15 mouse cellular contexts compared by ENCODE assay signal in genomic region chr2:171253194-171253593, GRCm38 (mm10).
DNase-seq lines count a peak whose midpoint lies in the region; ATAC-seq lines count a peak whose summit lies in the region.
"Had no signal": no experiment of that assay in that cellular context is flagged by ENCODE, and none has a peak within 500 bp of the region (broad histone marks: within the 10 kb centered on the region; RNA-seq: fewer than 3 reads in every experiment).

No protein-coding gene starts in this region.

- H3K9ac ChIP-seq in midbrain, embryonic 11.5 days (ENCODE audit: low read length), result no peak overlapping the region
- H3K9ac ChIP-seq in embryonic facial prominence, embryonic 12.5 days, result no peak overlapping the region
- H3K9ac ChIP-seq in midbrain, embryonic 16.5 days (ENCODE audit: low read depth, low read length), result no peak overlapping the region
- H3K9ac ChIP-seq: intestine, embryonic 15.5 days; kidney, embryonic 15.5 days; limb, embryonic 15.5 days had no signal

- H3K27me3 ChIP-seq in heart, embryonic 10.5 days (ENCODE audit: insufficient read depth, poor library complexity, severe bottlenecking), result no peaks in the 10 kb centered on the region
- H3K27me3 ChIP-seq in midbrain, embryonic 10.5 days (ENCODE audit: low read depth, poor library complexity, severe bottlenecking), result no peaks in the 10 kb centered on the region
- no peaks in the 10 kb centered on the region for H3K27me3 ChIP-seq in midbrain, embryonic 11.5 days (ENCODE audit: control insufficient read depth, insufficient read depth, low read length)
- no peaks in the 10 kb centered on the region for H3K27me3 ChIP-seq in embryonic facial prominence, embryonic 12.5 days
- no peaks in the 10 kb centered on the region for H3K27me3 ChIP-seq in midbrain, embryonic 16.5 days (ENCODE audit: control insufficient read depth, insufficient read depth, low read depth, low read length)
- H3K27me3 ChIP-seq: intestine, embryonic 15.5 days; kidney, embryonic 15.5 days; limb, embryonic 15.5 days had no signal

- no peaks in the 10 kb centered on the region for H3K9me3 ChIP-seq in heart, embryonic 10.5 days
- H3K9me3 ChIP-seq in midbrain, embryonic 10.5 days (replicated peaks), result no peaks in the 10 kb centered on the region
- H3K9me3 ChIP-seq in midbrain, embryonic 11.5 days (ENCODE audit: control insufficient read depth, low read length), result no peaks in the 10 kb centered on the region
- no peaks in the 10 kb centered on the region for H3K9me3 ChIP-seq in embryonic facial prominence, embryonic 12.5 days
- no peaks in the 10 kb centered on the region for H3K9me3 ChIP-seq in midbrain, embryonic 16.5 days (replicated peaks; ENCODE audit: control insufficient read depth, low read length, poor library complexity, severe bottlenecking)
- H3K9me3 ChIP-seq: intestine, embryonic 15.5 days; kidney, embryonic 15.5 days; limb, embryonic 15.5 days had no signal

- no peak for ATAC-seq in midbrain, embryonic 11.5 days (ENCODE audit: low FRiP score)
- no peak for ATAC-seq in embryonic facial prominence, embryonic 12.5 days (ENCODE audit: insufficient number of reproducible peaks, insufficient read depth, low FRiP score, low TSS enrichment)
- ATAC-seq in midbrain, embryonic 16.5 days, result no peak
- no peak for ATAC-seq in granulocyte monocyte progenitor cell, adult 5-6 weeks (replicated peaks; ENCODE audit: poor library complexity, severe bottlenecking)
- ATAC-seq: intestine, embryonic 15.5 days had no signal

- peak; percentile 52 for DNase-seq in heart, adult 11 months
- no peak for DNase-seq in heart, embryonic 10.5 days (ENCODE audit: low spot score)
- peak; percentile 19 for DNase-seq in midbrain, embryonic 10.5 days (ENCODE audit: low spot score)
- no peak for DNase-seq in midbrain, embryonic 11.5 days (ENCODE audit: low spot score, missing footprints)
- DNase-seq: adrenal gland, postnatal 36 days; B cell, adult 2 months; cerebellum, adult 9-11 months; heart, postnatal 14 days; lung, postnatal 10 days had no signal

- WGBS in heart, embryonic 10.5 days, result 41% methylated on average over 10 of the region's 10 CpGs
- WGBS in midbrain, embryonic 10.5 days, result 58% methylated on average over 10 of the region's 10 CpGs
- WGBS in midbrain, embryonic 11.5 days, result 64% methylated on average over 10 of the region's 10 CpGs
- WGBS in embryonic facial prominence, embryonic 12.5 days, result 54% methylated on average over 10 of the region's 10 CpGs
- 57% methylated on average over 10 of the region's 10 CpGs for WGBS in midbrain, embryonic 16.5 days

- H3K4me2 ChIP-seq in midbrain, embryonic 11.5 days, result no peak overlapping the region
- H3K4me2 ChIP-seq in embryonic facial prominence, embryonic 12.5 days (replicated peaks), result peak overlapping the region; percentile 24; the same call in 1 of the 2 replicates
- H3K4me2 ChIP-seq in midbrain, embryonic 16.5 days (ENCODE audit: low read length), result peak overlapping the region; percentile 19; the same call in 1 of the 2 replicates
- H3K4me2 ChIP-seq: intestine, embryonic 15.5 days; kidney, embryonic 15.5 days; limb, embryonic 15.5 days had no signal

- no peak overlapping the region for H3K4me3 ChIP-seq in heart, embryonic 10.5 days
- H3K4me3 ChIP-seq in midbrain, embryonic 10.5 days, result 0 out of 2 replicates have a peak overlapping the region, but pooled peaks have one; percentile 7
- H3K4me3 ChIP-seq in midbrain, embryonic 11.5 days (ENCODE audit: low read depth, low read length), result no peak overlapping the region
- no peak overlapping the region for H3K4me3 ChIP-seq in embryonic facial prominence, embryonic 12.5 days
- no peak overlapping the region for H3K4me3 ChIP-seq in midbrain, embryonic 16.5 days (ENCODE audit: low read depth, low read length)
- H3K4me3 ChIP-seq: intestine, embryonic 15.5 days; kidney, embryonic 15.5 days; limb, embryonic 15.5 days had no signal

- no peak overlapping the region for H3K27ac ChIP-seq in heart, embryonic 10.5 days
- peak overlapping the region; percentile 49; the same call in 1 of the 2 replicates for H3K27ac ChIP-seq in midbrain, embryonic 10.5 days (replicated peaks)
- no peak overlapping the region for H3K27ac ChIP-seq in midbrain, embryonic 11.5 days (ENCODE audit: low read depth, low read length)
- H3K27ac ChIP-seq in embryonic facial prominence, embryonic 12.5 days, result no peak overlapping the region
- no peak overlapping the region for H3K27ac ChIP-seq in midbrain, embryonic 16.5 days (ENCODE audit: low read length)
- H3K27ac ChIP-seq: intestine, embryonic 15.5 days; kidney, embryonic 15.5 days; limb, embryonic 15.5 days had no signal

- 0 out of 2 replicates have a peak, but pooled peaks cover 2% of the 10 kb centered on the region for H3K4me1 ChIP-seq in heart, embryonic 10.5 days
- peaks cover 11% of the 10 kb centered on the region for H3K4me1 ChIP-seq in midbrain, embryonic 10.5 days
- no peaks in the 10 kb centered on the region for H3K4me1 ChIP-seq in midbrain, embryonic 11.5 days (ENCODE audit: control insufficient read depth, insufficient read depth, low read length)
- H3K4me1 ChIP-seq in embryonic facial prominence, embryonic 12.5 days, result no peaks in the 10 kb centered on the region
- peaks cover 4% of the 10 kb centered on the region; the same call in 1 of the 2 replicates for H3K4me1 ChIP-seq in midbrain, embryonic 16.5 days (ENCODE audit: control insufficient read depth, insufficient read depth, low read length)
- H3K4me1 ChIP-seq: intestine, embryonic 15.5 days; kidney, embryonic 15.5 days; limb, embryonic 15.5 days had no signal

- H3K36me3 ChIP-seq in heart, embryonic 10.5 days, result no peaks in the 10 kb centered on the region
- no peaks in the 10 kb centered on the region for H3K36me3 ChIP-seq in midbrain, embryonic 10.5 days
- H3K36me3 ChIP-seq in midbrain, embryonic 11.5 days (ENCODE audit: control insufficient read depth, insufficient read depth, low read length), result no peaks in the 10 kb centered on the region
- H3K36me3 ChIP-seq in embryonic facial prominence, embryonic 12.5 days, result no peaks in the 10 kb centered on the region
- no peaks in the 10 kb centered on the region for H3K36me3 ChIP-seq in midbrain, embryonic 16.5 days (ENCODE audit: control insufficient read depth, insufficient read depth, low read length)
- H3K36me3 ChIP-seq: intestine, embryonic 15.5 days; kidney, embryonic 15.5 days; limb, embryonic 15.5 days had no signal

Comparison
In these comparisons a context has a peak if more than half of its experiments do, and no peak if none do; other contexts are left out.
1. DNase-seq: peak in heart, adult 11 months (single experiment) and midbrain, embryonic 10.5 days (single experiment); none in heart, embryonic 10.5 days (single experiment) and midbrain, embryonic 11.5 days (single experiment).